Mouse (Mus musculus) liver, embryonic 13.5 days (tissue): ENCODE results near the gene Bpnt1. TPM values are rescaled to one million over a fixed set of nuclear protein-coding genes. Genes with fewer than 3 reads are reported as not detected.

Experiments used
- ATAC-seq: fragments of 200-750 bp; cut with Nextera tagmentation; 2 replicates; pipeline ENCODE4 v1.8.0; 2017; ENCODE audit warnings: low read depth, mild to moderate bottlenecking, moderate number of reproducible peaks, moderate library complexity
- DNase-seq: peaks from one replicate; pipeline ENCODE4 v3.0.0; 2022
- H3K27ac ChIP-seq: fragments of 300-500 bp; sonication (generic); 2 replicates; pipeline ENCODE4 v1.5.1; 2015; ENCODE audit warnings: moderate library complexity, mild to moderate bottlenecking, inconsistent platforms
- H3K27me3 ChIP-seq: fragments of 300-500 bp; sonication (generic); 2 replicates; pipeline ENCODE4 v1.6.1; 2015; ENCODE audit warnings: mild to moderate bottlenecking, inconsistent platforms
- H3K36me3 ChIP-seq: fragments of 300-500 bp; sonication (generic); 2 replicates; pipeline ENCODE4 v1.6.1; 2015; ENCODE audit warnings: mild to moderate bottlenecking, inconsistent platforms
- H3K4me1 ChIP-seq: fragments of 300-500 bp; sonication (generic); replicated peaks from 2 replicates; pipeline ENCODE4 v1.6.1; 2015; ENCODE audit warnings: inconsistent platforms
- H3K4me2 ChIP-seq: fragments of 300-500 bp; sonication (generic); 2 replicates; pipeline ENCODE4 v1.6.1; 2015; ENCODE audit warnings: inconsistent platforms, mild to moderate bottlenecking, moderate library complexity
- H3K4me3 ChIP-seq: fragments of 300-500 bp; sonication (generic); replicated peaks from 2 replicates; pipeline ENCODE4 v1.5.1; 2015; ENCODE audit warnings: mild to moderate bottlenecking, inconsistent platforms
- H3K9ac ChIP-seq: fragments of 300-500 bp; sonication (generic); 2 replicates; pipeline ENCODE4 v1.6.1; 2015; ENCODE audit warnings: mild to moderate bottlenecking, inconsistent platforms
- H3K9me3 ChIP-seq: fragments of 300-500 bp; sonication (generic); replicated peaks from 2 replicates; pipeline ENCODE4 v1.6.1; 2016; ENCODE audit warnings: inconsistent platforms
- WGBS: fragments of 180-500 bp; shearing (Covaris S2); methylation state at CpG from one replicate; pipeline ENCODE4 v1.1.7; 2015; ENCODE audit not compliant: insufficient replicate concordance; 5-methylcytosine and 5-hydroxymethylcytosine counted together
- polyA plus RNA-seq: library from polyadenylated mRNA; unstranded; fragments of >200 nt; fragmentation: Nextera tagmentation; extraction: Ambion mirVana; gene quantifications from 2 replicates; pipeline ENCODE4 v1.2.1, GENCODE M21; 2015

Bpnt1 gene
- polyA plus RNA-seq, 1 experiment from 2014 or later, result 14.4 TPM

DNA sequence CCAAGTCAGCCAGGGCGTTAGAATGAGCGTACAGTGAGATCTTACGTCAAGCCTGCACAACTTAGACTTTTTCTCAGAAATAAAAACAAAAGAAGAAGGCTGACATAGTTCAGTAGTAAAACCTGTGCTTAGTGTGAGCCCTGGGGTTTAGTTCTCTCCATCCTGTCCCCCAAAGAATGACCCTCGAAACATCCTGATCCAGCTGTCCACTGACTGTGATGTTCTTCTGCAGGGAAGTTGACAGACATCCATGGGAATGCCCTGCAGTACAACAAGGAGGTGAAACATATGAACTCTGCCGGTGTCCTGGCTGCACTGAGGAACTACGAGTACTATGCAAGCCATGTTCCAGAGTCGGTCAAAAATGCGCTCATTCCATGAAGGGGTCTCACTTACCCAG lies 24.3 kb downstream of the Bpnt1 start:
- H3K9ac ChIP-seq, result no peak overlapping the region
- peaks cover 3% of the 10 kb centered on the region for H3K4me1 ChIP-seq
- no peak overlapping the region for H3K4me2 ChIP-seq
- no peak overlapping the region for H3K4me3 ChIP-seq
- H3K27ac ChIP-seq, result no peak overlapping the region
- no peak for DNase-seq
- H3K27me3 ChIP-seq, result no peaks in the 10 kb centered on the region
- no peaks in the 10 kb centered on the region for H3K9me3 ChIP-seq
- 78% methylated on average over 8 of the region's 8 CpGs for WGBS
- peaks cover 11% of the 10 kb centered on the region for H3K36me3 ChIP-seq
- no peak for ATAC-seq

DNA sequence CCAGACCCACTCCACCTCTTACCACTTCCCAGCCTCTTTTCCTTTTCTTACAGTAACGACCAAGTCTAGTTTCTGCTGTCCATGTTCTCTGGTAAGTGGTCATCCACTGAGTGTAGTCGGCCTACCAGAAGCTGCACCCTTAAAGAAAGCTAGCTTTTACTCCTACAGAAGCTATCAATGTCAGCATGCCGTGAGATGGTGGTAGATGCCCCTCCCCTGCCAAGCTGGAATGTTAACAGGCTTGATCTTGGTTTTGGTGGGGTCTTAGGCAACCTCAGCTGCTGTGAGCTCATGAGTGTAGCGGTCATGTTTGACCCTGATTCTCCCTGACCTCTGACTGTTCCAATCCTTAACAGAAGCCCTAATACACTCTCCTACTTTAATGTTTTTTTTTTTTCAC lies 26.3 kb downstream of the Bpnt1 start:
- Histone ChIP-seq H3K4me2 (no peak overlapping the region), H3K27me3 (no peaks in the 10 kb centered on the region), H3K27ac (no peak overlapping the region), H3K36me3 (peaks cover 6% of the 10 kb centered on the region; the same call in 1 of the 2 replicates), H3K4me3 (no peak overlapping the region), H3K9me3 (no peaks in the 10 kb centered on the region), H3K4me1 (peaks cover 13% of the 10 kb centered on the region), H3K9ac (no peak overlapping the region)
- no peak for ATAC-seq
- no peak for DNase-seq
- 72% methylated on average over 4 of the region's 4 CpGs for WGBS

DNA sequence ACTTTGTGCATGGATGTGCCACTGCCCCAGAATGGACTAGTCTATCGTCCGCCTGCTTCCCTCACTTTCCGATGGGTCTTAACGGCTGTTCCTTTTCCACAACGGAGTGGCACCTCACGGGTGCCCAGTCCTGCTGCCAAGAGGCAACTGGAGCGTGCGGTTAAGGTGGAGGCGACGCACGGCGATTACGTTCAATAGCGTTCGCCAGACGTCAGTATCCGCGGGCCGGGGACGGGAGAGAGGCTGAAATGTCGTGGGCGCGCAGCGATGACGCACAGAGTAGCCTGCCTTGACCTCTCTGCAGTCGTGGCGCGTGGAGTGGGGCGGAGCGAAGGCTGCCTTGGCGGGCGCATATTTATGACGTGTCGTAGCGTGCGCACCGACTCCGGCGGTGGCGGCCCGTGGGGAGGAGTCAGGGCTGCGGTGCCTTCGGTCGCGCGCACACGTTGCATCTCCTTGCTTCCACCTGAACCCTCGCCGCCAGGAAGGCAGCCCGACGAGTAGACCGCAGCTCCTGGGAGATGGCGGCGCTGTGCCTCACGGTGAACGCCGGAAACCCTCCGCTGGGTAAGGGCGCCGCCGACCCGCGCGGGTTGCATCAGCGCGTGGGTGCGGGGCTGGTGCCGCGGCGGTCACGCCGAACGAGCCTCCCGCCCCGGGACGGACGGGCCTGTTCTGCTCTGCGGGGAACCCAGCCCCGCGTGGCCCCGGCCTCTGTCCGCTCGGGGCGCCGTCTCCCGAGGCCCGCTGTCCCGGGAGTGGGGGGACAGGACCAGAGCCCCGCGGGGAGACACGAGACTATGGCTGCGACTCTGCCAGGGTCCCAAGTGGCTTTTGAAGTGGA lies 30.9 kb downstream of the Bpnt1 start, which contains the start of gene Eprs:
Gene Eprs (plus strand): TSS at position 368 of the 844 bp plus-strand sequence.
- peak; percentile 98 for DNase-seq
- peak within 1 kb of the TSS; percentile 84 for H3K4me2 ChIP-seq
- H3K36me3 ChIP-seq, result peaks cover 13% of the 10 kb centered on the region
- H3K9ac ChIP-seq, result peak within 1 kb of the TSS; percentile 88
- H3K4me1 ChIP-seq, result peaks cover 39% of the 10 kb centered on the region
- H3K9me3 ChIP-seq, result no peaks in the 10 kb centered on the region
- ATAC-seq, result peak; percentile 96
- H3K4me3 ChIP-seq, result peak within 1 kb of the TSS; percentile 75
- no peaks in the 10 kb centered on the region for H3K27me3 ChIP-seq
- H3K27ac ChIP-seq, result peak within 1 kb of the TSS; percentile 91
- under 1% methylated on average over 92 of the region's 92 CpGs for WGBS

DNA sequence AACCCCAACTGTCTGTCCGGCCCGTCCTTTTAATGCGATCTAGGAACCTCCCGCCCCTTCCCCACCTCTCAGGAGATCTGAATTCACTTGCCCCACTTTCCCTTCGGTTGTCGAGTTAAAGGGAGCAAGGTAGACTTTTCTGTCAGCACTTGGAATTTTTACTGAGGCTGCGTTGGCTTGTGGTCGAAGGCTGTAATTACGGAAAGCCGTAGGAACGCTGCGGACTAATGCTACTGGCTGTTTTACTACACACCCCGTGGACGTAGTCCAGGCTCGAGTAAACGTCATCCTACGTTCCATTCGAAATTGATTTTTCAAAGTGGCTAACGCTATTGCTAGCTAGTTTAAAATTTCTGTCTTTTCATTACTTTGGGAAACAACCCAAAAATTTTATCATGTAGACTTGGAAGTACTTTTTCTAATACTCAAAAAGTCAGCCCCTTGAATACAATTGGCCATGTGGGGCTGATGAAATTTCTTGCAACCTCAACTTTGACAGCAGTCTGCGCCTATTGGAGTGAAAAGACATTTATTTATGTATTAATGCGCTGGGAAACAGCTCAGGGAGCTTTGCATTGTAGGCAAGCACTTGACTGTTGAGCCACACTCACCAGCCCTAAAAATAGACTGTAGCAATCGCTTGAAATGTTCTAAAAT lies 31.7 kb downstream of the Bpnt1 start:
- WGBS, result 1% methylated on average over 22 of the region's 22 CpGs
- Histone ChIP-seq H3K4me1 (peaks cover 39% of the 10 kb centered on the region), H3K4me3 (peak overlapping the region; percentile 75), H3K36me3 (peaks cover 15% of the 10 kb centered on the region), H3K9me3 (no peaks in the 10 kb centered on the region), H3K4me2 (peak overlapping the region; percentile 84), H3K27me3 (no peaks in the 10 kb centered on the region), H3K27ac (peak overlapping the region; percentile 91), H3K9ac (peak overlapping the region; percentile 88)
- peak; percentile 37 for ATAC-seq
- peak; percentile 19 for DNase-seq

DNA sequence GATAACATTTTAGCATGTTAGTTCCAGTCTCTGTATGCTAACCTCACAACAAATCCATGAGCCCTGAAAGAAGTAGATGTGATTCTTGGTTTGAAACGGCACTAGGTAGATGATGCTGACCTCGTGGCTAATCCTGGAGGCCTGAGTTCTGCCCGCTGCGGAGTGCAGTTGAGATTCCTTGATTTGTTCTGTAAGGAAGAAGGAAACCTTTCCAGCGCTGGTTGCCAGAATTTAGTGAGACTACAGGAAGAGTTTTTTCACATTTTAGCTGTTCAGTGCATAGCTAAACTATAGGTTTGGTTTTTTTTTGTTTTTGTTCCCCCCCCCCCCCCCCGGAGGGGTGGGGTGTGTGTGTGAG lies 32.2 kb downstream of the Bpnt1 start:
- Histone ChIP-seq H3K27ac (peak overlapping the region; percentile 91; the same call in 1 of the 2 replicates), H3K4me1 (peaks cover 39% of the 10 kb centered on the region), H3K4me3 (peak overlapping the region; percentile 75), H3K36me3 (peaks cover 18% of the 10 kb centered on the region), H3K27me3 (no peaks in the 10 kb centered on the region), H3K4me2 (peak overlapping the region; percentile 84), H3K9me3 (no peaks in the 10 kb centered on the region), H3K9ac (peak overlapping the region; percentile 88)
- WGBS, result 17% methylated on average over 6 of the region's 6 CpGs
- DNase-seq (no peak), ATAC-seq (no peak)

DNA sequence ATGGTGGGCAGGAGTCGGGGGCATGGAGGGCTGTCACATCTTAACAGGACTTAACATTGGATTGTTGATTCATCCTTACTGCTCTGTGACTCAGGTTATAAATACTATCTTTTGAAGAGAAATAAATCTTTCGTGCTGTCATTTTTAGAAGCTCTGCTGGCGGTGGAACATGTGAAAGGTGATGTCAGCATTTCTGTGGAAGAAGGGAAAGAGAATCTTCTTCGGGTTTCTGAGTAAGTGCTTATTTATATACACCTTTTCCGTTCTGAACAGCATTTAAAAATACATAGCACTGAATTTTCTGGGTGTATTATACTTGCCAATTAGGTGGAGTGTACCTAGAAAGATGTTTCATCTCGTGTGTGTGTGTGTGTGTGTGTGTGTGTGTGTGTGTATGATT lies 35.4 kb downstream of the Bpnt1 start:
- Histone ChIP-seq H3K27ac (no peak overlapping the region), H3K9ac (no peak overlapping the region), H3K36me3 (peaks cover 46% of the 10 kb centered on the region), H3K9me3 (no peaks in the 10 kb centered on the region), H3K27me3 (no peaks in the 10 kb centered on the region), H3K4me1 (peaks cover 29% of the 10 kb centered on the region), H3K4me2 (no peak overlapping the region), H3K4me3 (no peak overlapping the region)
- DNase-seq (no peak), ATAC-seq (no peak)
- 77% methylated on average over 6 of the region's 6 CpGs for WGBS

DNA sequence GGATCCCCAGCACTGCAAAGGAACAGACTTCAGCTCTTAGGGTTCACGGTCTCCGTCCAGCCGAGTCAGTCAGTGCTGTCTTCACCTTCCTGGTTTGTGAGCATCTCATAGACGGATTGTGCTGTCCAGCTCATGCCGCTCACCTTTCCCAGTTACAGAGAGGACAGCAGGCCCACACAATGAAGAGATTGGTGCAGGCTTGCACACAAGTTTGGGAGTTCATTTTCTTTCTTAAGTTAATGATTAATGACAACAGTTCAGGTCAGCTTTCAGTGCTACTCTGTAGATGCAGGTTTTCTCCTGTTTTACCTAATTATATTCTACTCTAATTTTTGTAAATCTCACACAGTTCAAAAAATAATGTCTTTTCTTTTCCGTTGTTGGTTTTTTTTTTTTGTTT lies 38.0 kb downstream of the Bpnt1 start:
- WGBS, result 80% methylated on average over 6 of the region's 6 CpGs
- H3K36me3 ChIP-seq, result peaks cover 70% of the 10 kb centered on the region

DNA sequence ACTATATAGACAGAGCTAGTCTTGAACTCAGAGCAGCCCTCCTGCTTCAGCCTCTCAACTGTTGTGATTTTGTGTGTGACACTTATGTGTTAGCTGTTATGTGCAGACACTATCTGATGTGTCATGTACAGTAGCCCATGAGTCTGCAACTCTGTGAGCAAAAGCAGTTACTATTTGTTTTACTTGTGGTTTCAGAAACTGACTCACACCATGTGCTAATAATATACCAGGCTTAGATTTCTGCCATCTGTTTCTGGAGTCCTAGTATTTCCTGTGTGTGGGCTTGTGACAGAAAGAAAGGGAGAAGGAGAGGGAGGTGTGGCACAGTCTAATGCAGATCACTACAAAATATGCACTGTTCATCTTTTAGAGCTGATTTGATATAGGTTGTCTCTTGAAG lies 44.4 kb downstream of the Bpnt1 start:
- Histone ChIP-seq H3K27ac (no peak overlapping the region), H3K36me3 (peaks cover 94% of the 10 kb centered on the region), H3K4me2 (no peak overlapping the region), H3K9me3 (no peaks in the 10 kb centered on the region), H3K27me3 (no peaks in the 10 kb centered on the region), H3K4me3 (no peak overlapping the region), H3K9ac (no peak overlapping the region), H3K4me1 (no peaks in the 10 kb centered on the region)
- no peak for DNase-seq
- ATAC-seq, result no peak

More for the DNA sequence above, 38.0 kb downstream of the Bpnt1 start:
- ATAC-seq (peak; percentile 29; the same call in 1 of the 2 replicates), DNase-seq (no peak)
- H3K4me2 ChIP-seq, result no peak overlapping the region
- H3K4me3 ChIP-seq, result no peak overlapping the region
- H3K4me1 ChIP-seq, result peaks cover 17% of the 10 kb centered on the region
- H3K9me3 ChIP-seq, result no peaks in the 10 kb centered on the region
- H3K27me3 ChIP-seq, result no peaks in the 10 kb centered on the region
- H3K9ac ChIP-seq, result no peak overlapping the region
- no peak overlapping the region; the same call in 1 of the 2 replicates for H3K27ac ChIP-seq

DNA sequence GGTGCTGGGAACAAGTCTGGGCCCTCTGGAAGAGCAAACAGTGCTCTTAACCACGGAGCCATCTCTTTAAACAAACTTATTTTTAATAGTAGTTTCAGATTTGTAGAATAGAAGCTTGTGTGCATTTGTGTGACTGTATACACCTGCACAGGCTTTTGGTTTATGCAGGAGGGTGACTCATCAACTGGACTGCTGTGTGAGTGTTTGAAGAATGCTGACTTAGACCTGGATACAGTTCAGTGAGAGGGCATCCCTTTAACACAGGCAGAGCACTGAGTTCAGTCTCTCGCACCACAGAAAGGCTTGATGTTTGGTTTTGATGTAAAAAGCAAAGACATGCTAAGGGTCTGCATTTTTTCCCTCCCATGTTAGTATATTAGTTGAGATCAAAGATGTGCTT lies 45.5 kb downstream of the Bpnt1 start:
- WGBS, result 87% methylated on average over 2 of the region's 2 CpGs
- Histone ChIP-seq H3K9me3 (no peaks in the 10 kb centered on the region), H3K36me3 (peaks cover 93% of the 10 kb centered on the region), H3K27ac (no peak overlapping the region), H3K9ac (no peak overlapping the region), H3K4me3 (no peak overlapping the region), H3K4me1 (no peaks in the 10 kb centered on the region), H3K4me2 (no peak overlapping the region), H3K27me3 (no peaks in the 10 kb centered on the region)
- ATAC-seq (no peak), DNase-seq (no peak)

DNA sequence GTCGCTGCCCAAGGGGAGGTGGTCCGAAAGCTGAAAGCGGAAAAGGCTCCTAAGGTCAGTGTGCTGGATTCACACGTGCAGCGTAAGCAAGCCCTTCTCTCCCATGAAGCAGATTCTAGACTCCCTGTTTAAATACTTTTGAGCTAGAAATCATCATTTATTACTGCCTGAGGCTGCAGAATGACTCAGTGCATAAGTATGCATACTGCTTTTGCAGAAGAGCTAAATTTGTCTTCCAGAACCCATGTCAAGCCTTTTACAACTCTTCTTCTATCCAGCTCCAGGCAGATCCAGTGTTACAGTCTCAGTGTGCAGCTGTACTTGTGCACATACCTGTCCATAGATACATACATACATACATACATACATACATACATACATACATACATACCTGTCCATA lies 69.7 kb downstream of the Bpnt1 start:
- H3K36me3 ChIP-seq, result peaks cover 84% of the 10 kb centered on the region
- ATAC-seq, result no peak
- H3K4me1 ChIP-seq, result no peaks in the 10 kb centered on the region
- no peak overlapping the region for H3K9ac ChIP-seq
- H3K9me3 ChIP-seq, result no peaks in the 10 kb centered on the region
- H3K4me2 ChIP-seq, result no peak overlapping the region
- no peak for DNase-seq
- no peak overlapping the region for H3K4me3 ChIP-seq
- WGBS, result 87% methylated on average over 5 of the region's 5 CpGs
- H3K27ac ChIP-seq, result no peak overlapping the region
- no peaks in the 10 kb centered on the region for H3K27me3 ChIP-seq

DNA sequence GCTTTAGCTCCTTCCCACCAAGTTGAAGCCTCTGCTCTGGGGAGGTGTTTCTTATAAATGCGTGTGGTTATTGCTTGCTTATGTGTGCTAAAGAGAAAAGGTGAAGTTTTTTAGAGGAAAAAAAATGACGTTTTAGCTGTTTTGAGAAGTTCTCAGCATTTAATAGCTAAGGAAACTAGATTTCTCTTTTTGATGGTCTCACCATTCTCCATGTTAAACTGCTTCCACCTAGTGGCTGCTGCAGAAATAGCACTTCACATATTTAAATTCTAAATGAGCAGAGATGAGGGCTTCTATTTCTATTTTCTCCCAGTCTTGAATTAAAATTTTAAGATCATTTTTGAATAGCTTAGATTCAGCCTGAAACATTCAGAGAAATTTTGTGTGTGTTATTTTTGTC lies 72.1 kb downstream of the Bpnt1 start:
- no peaks in the 10 kb centered on the region for H3K27me3 ChIP-seq
- H3K4me3 ChIP-seq, result no peak overlapping the region
- H3K9me3 ChIP-seq, result no peaks in the 10 kb centered on the region
- H3K4me1 ChIP-seq, result no peaks in the 10 kb centered on the region
- no peak for ATAC-seq
- DNase-seq, result no peak
- no peak overlapping the region for H3K4me2 ChIP-seq
- no peak overlapping the region; the same call in 1 of the 2 replicates for H3K27ac ChIP-seq
- H3K9ac ChIP-seq, result no peak overlapping the region
- whole genome bisulfite sequencing, result 38% methylated on average over 2 of the region's 2 CpGs
- peaks cover 85% of the 10 kb centered on the region for H3K36me3 ChIP-seq
